Mouse (Mus musculus) lung, adult 2 months (tissue): ENCODE measurements around the gene Rpl10a.

Source experiments
- CTCF ChIP-seq: fragments of 200-500 bp; IDR thresholded peaks from 2 replicates; pipeline ENCODE4 v1.5.1; 2011; ENCODE audit warnings: mild to moderate bottlenecking, low read length, control low read depth; ENCODE audit not compliant: insufficient read depth
- POLR2A ChIP-seq: fragments of 200-500 bp; IDR thresholded peaks from 2 replicates; pipeline ENCODE4 v1.6.1; 2011; ENCODE audit warnings: low read depth, mild to moderate bottlenecking, control low read depth, low read length, borderline replicate concordance; ENCODE audit errors: extremely low read depth

GRCm38 (mm10) chr17:28347327-28347726 lies 19.1 kb downstream of the Rpl10a start:
- no peak for TF ChIP-seq CTCF
- TF ChIP-seq POLR2A, result no peak
